Mouse (Mus musculus): ENCODE measurements around the gene Fus.

DNA sequence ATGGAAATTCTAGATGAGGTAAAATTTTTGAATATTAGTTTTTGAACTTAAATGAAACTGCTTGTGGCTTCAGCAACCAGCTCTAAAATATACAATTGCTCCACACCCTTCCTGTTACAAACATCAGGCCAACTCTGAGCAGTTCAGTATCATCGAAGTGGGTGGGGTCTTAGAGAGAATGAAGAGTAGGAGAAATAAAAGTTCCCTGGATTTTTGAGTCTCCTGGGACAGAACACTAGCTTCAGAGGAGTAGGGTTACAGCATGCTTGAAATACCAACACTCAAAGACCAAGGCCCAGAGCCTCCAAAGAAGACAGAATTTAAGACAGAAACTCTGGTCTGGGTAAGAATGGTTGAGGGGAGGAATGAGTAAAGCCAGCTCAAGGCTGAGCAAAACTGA lies 32.2 kb downstream of the Fus start:
- TF ChIP-seq CTCF (IDR thresholded peaks at IDR 0.05; ENCODE audit: low read depth, low read length) (no peak), POLR2A (IDR thresholded peaks at IDR 0.05; ENCODE audit: borderline replicate concordance, low read depth, low read length) (no peak)
